Mouse (Mus musculus): Measurements from ENCODE around the gene Ccdc122.

- TF ChIP-seq POLR2A (IDR thresholded peaks at IDR 0.05; ENCODE audit: extremely low read depth, insufficient read depth, low read length) (no peak), CTCF (IDR thresholded peaks at IDR 0.05; ENCODE audit: low read depth, low read length) (no peak)
These were observed 2.2 kb upstream of the Ccdc122 start for GRCm38 (mm10) chr14:77034175-77034915.

Measured in liver, adult 2 months (tissue).